Mouse (Mus musculus): ENCODE data around the gene Agfg1. TPM values are rescaled to one million over a fixed set of nuclear protein-coding genes. Genes with fewer than 3 reads are reported as not detected.

Gene Agfg1
- polyA plus RNA-seq, 1 experiment from 2014 or later, result 58.7 TPM

DNA sequence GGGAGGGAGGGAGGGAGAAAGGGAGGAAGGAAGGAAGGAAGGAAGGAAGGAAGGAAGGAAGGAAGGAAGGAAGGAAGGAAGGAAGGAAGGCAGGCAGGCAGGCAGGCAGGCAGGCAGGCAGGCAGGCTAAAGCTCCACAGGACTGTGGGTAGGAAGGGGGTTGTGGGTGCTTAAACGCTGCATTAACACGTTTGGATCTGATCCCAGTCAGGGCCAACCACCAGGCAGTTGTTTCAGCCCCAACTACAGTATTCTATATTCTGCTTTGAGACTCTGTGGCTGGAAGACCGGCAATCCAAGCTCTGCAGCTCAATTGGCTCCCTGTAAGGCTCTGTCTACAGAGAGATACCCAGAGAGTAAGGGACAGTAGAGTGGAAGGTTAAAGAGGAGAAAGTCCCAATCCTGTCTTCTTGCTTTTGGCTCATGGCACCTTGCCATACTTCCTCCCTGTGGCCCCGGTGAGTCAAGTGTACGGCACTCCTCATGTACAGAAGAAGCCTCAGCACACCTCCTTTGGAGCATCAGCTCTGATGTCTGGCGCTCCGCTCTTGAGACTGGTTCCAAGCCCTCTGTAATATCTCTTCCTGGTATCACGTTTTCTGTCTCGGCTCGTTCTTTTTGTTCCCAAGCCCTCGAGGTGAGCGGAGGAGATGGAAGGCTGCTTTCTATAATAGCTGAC, 38.0 kb upstream of the Agfg1 start:
- ATAC-seq (no peak), DNase-seq (ENCODE audit: low read depth, low spot score) (no peak)
- in situ Hi-C loops (cut with MboI; ENCODE audit: low pct_unique_long_range_greater_than_20kb), result no loop called here
- POLR2A ChIA-PET, result no interaction called here
- CTCF ChIA-PET, result interaction anchor here (0.9 to 2.5 kb wide), 2 partner anchors 14 to 19 kb away, joined by 3 to 7 read pairs; no protein-coding TSS in a partner anchor
- no peak for TF ChIP-seq CTCF (IDR thresholded peaks at IDR 0.05)
- no peaks in the 10 kb centered on the region for H3K27me3 ChIP-seq

DNA sequence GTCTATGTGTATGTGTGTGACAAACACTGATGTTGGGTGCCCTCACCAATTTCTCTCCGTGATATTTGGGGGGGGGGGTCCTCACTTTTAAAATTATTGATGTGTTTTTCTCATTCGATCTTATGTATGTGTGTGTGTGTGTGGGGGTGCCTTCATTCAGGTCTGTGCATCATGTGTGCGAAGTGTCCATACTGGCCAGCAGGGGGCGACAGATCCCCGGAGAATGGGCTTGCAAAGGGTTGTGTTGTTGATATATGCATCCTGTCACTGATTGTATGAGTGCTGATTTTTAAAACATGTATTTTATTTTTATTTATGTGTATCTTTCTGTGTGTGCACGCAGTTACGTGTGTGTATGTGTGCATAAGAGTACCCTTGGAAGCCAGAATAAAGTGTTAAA, 35.7 kb upstream of the Agfg1 start:
- H3K27me3 ChIP-seq, result no peaks in the 10 kb centered on the region
- no peak for DNase-seq (ENCODE audit: low read depth, low spot score)
- TF ChIP-seq CTCF (IDR thresholded peaks at IDR 0.05), result peak; percentile 62
- ChIA-PET CTCF (interaction anchor here (0.9 to 2.1 kb wide), 3 partner anchors 9 to 32 kb away, joined by 3 to 7 read pairs (median 4); no protein-coding TSS in a partner anchor), POLR2A (no interaction called here)
- in situ Hi-C loops (cut with MboI; ENCODE audit: low pct_unique_long_range_greater_than_20kb), result no loop called here
- ATAC-seq, result no peak

DNA sequence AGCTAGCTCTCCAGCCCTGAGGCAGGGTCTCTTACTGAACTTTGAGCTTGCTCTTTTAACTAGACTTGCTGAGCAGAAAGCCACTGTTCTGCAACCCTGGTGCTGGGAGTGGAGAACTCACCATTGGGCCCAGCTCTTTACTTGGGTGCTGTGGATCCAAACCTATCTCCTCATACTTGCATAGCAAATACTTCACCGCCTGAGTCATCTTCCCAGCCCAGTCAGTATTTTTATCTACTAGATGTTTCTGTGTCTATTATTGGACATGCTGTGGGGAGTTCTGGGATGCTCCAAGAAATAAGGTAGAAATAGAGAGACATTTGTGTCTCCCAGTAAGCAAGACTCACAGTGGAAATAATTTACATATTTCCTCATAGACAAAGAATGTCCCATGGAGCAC, 35.2 kb upstream of the Agfg1 start:
- POLR2A ChIA-PET, result no interaction called here
- H3K27me3 ChIP-seq, result no peaks in the 10 kb centered on the region
- ATAC-seq (peak; percentile 71), DNase-seq (ENCODE audit: low read depth, low spot score) (no peak)
- in situ Hi-C loops (cut with MboI; ENCODE audit: low pct_unique_long_range_greater_than_20kb), result no loop called here
- CTCF ChIA-PET, result interaction anchor here (0.9 to 2.1 kb wide), 2 partner anchors 10 to 21 kb away, joined by 4 to 7 read pairs; no protein-coding TSS in a partner anchor
- no peak for TF ChIP-seq CTCF (IDR thresholded peaks at IDR 0.05)

DNA sequence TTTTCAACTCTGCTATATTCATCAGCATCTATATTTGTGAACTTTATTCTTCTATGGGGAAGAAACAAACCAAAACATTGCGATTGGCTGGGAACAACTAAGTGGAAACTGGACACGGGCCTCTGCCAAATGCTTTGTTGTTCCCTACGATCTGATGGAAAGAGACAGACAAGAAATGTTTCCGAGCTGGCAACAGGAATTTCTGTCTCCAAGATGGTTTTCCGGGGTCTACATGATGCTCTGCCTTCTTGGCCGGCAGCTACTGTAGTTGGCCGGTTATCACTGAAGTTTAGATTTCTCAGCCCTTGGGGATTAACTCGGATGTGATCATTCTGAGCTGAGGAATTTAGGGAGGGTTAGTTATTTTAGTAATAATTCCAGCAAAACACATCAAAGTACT, 32.9 kb upstream of the Agfg1 start:
- POLR2A ChIA-PET, result no interaction called here
- in situ Hi-C loops (cut with MboI; ENCODE audit: low pct_unique_long_range_greater_than_20kb), result no loop called here
- no peak for TF ChIP-seq CTCF (IDR thresholded peaks at IDR 0.05)
- DNase-seq (ENCODE audit: low read depth, low spot score) (no peak), ATAC-seq (no peak)
- CTCF ChIA-PET, result interaction anchor here (1.0 to 3.3 kb wide), 3 partner anchors 9 to 19 kb away, joined by 3 to 14 read pairs (median 4); no protein-coding TSS in a partner anchor
- H3K27me3 ChIP-seq, result no peaks in the 10 kb centered on the region

DNA sequence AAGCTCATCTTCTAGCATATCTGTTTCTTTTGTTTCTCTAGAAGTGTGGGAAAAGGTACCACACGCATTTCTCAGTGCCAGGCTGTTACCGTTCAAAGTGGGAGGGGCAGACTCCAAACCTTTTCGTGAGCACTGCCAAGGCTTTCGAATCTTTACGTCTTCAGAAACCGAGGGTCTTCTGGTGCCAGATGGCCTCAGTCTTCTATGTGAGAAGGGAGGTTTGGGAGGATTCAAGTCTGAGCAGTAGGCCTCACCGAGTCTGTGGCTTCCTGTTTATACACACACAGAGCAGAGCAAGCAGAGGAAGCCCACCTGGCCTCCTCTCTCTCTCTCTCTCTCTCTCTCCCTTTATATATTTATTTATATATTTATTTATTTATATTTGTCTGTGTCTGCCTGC, 32.1 kb upstream of the Agfg1 start:
- in situ Hi-C loops (cut with MboI; ENCODE audit: low pct_unique_long_range_greater_than_20kb), result no loop called here
- ChIA-PET POLR2A (no interaction called here), CTCF (interaction anchor here (1.0 to 3.3 kb wide), 3 partner anchors 10 to 20 kb away, joined by 3 to 14 read pairs (median 4); no protein-coding TSS in a partner anchor)
- no peak for TF ChIP-seq CTCF (IDR thresholded peaks at IDR 0.05)
- no peaks in the 10 kb centered on the region for H3K27me3 ChIP-seq
- no peak for DNase-seq (ENCODE audit: low read depth, low spot score)
- no peak for ATAC-seq

DNA sequence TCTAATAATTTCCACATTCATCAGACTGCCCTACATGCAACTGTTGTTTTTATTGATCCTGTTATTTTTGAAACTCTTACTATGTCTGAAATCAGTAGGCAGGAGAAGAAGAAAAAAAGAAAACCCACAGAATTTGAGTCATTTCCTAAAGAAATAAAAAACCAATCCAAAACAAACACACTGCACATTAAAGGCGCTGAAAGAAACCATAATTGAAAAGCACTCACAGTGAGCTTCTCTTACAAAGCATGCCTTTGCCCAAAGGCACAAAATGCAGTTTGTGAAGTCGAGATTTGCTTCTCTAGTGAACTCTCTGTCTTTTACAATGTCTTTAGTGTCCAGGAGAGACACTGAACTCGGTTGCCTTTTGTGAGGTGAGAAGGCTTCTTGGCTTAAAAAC, 30.7 kb upstream of the Agfg1 start:
- POLR2A ChIA-PET, result no interaction called here

DNA sequence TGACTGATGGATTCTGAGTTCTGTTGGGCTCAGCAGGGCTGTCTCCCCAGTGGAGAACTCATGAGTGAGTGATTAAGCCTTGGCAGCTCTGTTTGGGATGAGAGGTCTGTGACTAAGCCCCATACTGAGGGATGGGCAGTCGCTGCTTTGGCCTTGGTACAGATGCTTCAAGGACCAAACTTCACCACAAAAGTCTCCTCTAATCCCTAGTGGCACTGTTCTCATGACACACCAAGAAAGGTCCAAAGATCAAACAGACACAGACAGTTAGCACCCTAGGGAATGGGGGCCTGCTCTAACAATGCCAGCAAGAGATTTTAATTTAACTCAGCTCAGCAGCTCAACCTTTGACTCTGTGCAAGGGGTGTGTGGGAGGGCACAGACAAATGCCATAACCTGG, 27.5 kb upstream of the Agfg1 start:
- in situ Hi-C loops (cut with MboI; ENCODE audit: low pct_unique_long_range_greater_than_20kb), result no loop called here
- ATAC-seq, result no peak
- no peak for DNase-seq (ENCODE audit: low read depth, low spot score)
- POLR2A ChIA-PET, result interaction anchor here (0.6 to 1.8 kb wide), 2 partner anchors 10 to 20 kb away, joined by 6 to 9 read pairs; no protein-coding TSS in a partner anchor
- no peaks in the 10 kb centered on the region for H3K27me3 ChIP-seq
- CTCF ChIA-PET, result interaction anchor here (0.9 kb wide), 2 partner anchors 29 to 175 kb away, joined by 3 read pairs; no protein-coding TSS in a partner anchor
- TF ChIP-seq CTCF (IDR thresholded peaks at IDR 0.05), result no peak

More for the DNA sequence above, 30.7 kb upstream of the Agfg1 start:
- no peaks in the 10 kb centered on the region for H3K27me3 ChIP-seq
- no peak for TF ChIP-seq CTCF (IDR thresholded peaks at IDR 0.05)
- no peak for ATAC-seq
- DNase-seq (ENCODE audit: low read depth, low spot score), result no peak
- CTCF ChIA-PET, result interaction anchor here (1.1 to 3.3 kb wide), 2 partner anchors 11 to 22 kb away, joined by 3 to 14 read pairs; no protein-coding TSS in a partner anchor
- in situ Hi-C loops (cut with MboI; ENCODE audit: low pct_unique_long_range_greater_than_20kb), result no loop called here

DNA sequence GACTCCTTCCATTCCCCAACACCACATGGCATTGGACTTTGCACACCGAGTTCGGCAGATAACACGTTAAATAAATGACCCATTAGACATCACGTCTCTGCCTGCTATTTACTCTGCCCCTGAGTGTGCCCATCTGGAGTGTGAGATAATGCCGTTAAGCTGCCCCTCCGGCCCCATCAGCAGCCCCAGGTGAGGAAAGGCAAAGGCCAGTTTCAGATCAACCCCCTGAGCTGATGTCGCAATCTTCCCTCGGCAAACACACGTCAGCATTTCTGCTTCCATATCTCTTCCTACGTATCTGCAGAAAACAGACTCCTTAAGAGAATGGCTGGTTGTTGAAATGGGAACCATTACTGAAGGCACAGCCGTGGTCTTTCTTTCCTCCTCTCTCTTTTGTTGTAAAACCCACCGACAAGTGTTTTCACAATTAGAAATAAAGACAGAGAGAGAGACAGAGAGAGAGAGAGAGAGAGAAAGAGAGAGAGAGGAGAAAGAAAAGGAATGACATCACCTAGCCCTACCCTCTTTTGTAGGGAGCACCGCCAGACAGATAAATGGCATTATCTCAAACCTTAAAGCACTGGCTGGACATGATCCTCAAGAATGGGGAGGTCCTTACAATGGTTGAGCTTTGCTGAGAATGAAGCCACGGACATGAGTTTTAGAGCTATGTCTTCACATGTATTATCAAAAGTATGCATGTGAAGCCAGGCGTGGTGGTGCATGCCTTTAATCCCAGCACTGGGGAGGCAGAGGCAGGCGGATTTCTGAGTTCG, 23.2 kb upstream of the Agfg1 start:
- in situ Hi-C loops (cut with MboI; ENCODE audit: low pct_unique_long_range_greater_than_20kb), result no loop called here
- DNase-seq (ENCODE audit: low read depth, low spot score) (no peak), ATAC-seq (no peak)
- no peaks in the 10 kb centered on the region for H3K27me3 ChIP-seq
- POLR2A ChIA-PET, result interaction anchor here (0.6 kb wide), 1 partner anchor 1605 kb away, joined by 5 read pairs; no protein-coding TSS in a partner anchor
- CTCF ChIA-PET, result no interaction called here
- no peak for TF ChIP-seq CTCF (IDR thresholded peaks at IDR 0.05)

DNA sequence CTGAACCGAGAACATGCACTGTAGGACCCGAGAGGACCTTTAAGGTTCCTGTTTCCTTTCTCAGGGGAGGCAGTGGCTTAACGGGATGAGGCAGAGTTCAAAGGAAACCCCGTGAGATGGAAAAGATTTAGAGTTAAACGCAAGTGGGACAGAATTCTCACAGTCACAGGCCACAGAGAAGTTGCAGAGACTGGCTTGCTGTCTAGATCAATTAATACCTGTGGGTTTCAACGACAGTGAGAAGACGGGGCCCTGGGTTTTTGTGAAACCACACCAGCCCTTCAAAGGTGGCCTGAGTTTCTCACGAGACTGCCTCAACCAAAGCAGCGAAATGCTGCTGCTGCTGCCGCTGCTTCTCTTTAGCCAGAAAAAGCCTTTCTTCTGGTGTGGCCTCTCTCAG, 19.9 kb upstream of the Agfg1 start:
- CTCF ChIA-PET, result no interaction called here

DNA sequence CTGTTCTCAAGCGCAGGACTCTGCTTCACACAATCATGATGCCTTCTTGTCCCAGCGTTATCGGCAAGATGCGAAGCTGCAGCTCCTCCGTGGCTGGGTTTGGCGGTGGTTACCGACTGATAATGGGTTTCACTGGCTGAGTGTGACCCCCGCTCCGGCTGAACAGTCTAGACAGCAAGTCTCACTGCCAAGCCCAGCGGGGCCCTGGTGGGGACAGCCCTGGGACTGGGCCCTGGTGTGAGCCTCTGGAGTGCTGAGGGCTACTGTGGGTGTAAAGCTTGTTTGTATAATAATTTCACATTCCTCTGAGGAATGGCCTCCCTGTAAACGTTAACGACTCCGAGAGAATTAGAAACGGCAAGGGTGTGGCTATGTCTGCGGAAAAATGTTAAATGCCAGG, 19.1 kb upstream of the Agfg1 start:
- H3K27me3 ChIP-seq, result no peaks in the 10 kb centered on the region
- TF ChIP-seq CTCF (IDR thresholded peaks at IDR 0.05), result no peak
- in situ Hi-C loops (cut with MboI; ENCODE audit: low pct_unique_long_range_greater_than_20kb), result no loop called here
- CTCF ChIA-PET, result interaction anchor here (0.8 to 1.0 kb wide), 2 partner anchors 9 to 18 kb away, joined by 3 to 4 read pairs; no protein-coding TSS in a partner anchor
- ATAC-seq (no peak), DNase-seq (ENCODE audit: low read depth, low spot score) (no peak)
- POLR2A ChIA-PET, result interaction anchor here (0.7 kb wide), 1 partner anchor 58 kb away, joined by 6 read pairs; no protein-coding TSS in a partner anchor

More for the DNA sequence above, 19.9 kb upstream of the Agfg1 start:
- in situ Hi-C loops (cut with MboI; ENCODE audit: low pct_unique_long_range_greater_than_20kb), result no loop called here
- POLR2A ChIA-PET, result no interaction called here
- TF ChIP-seq CTCF (IDR thresholded peaks at IDR 0.05), result no peak
- no peaks in the 10 kb centered on the region for H3K27me3 ChIP-seq
- no peak for DNase-seq (ENCODE audit: low read depth, low spot score)
- no peak for ATAC-seq
